8 mouse cellular contexts compared by ENCODE assay signal in genomic region chr19:12005376-12006360, GRCm38 (mm10). TPM values are rescaled to one million over a fixed set of nuclear protein-coding genes. Genes with fewer than 3 reads are reported as not detected.
DNase-seq lines count a peak whose midpoint lies in the region; ATAC-seq lines count a peak whose summit lies in the region.

No protein-coding gene starts in this region.

- H3K4me2 ChIP-seq in hindbrain, embryonic 15.5 days, result peak overlapping the region; percentile 82

- H3K27ac ChIP-seq in hindbrain, embryonic 15.5 days (replicated peaks), result peak overlapping the region; percentile 90

- H3K9me3 ChIP-seq in hindbrain, embryonic 15.5 days, result no peaks in the 10 kb centered on the region

- H3K9ac ChIP-seq in hindbrain, embryonic 15.5 days, result peak overlapping the region; percentile 62

- WGBS in hindbrain, embryonic 15.5 days, result under 1% methylated on average over 41 of the region's 41 CpGs

- DNase-seq in R1 (ENCODE audit: low read depth, low spot score), result peak; percentile 89
- peak; percentile 89 to 92 for DNase-seq in cerebellum, postnatal 36 days
- peak; percentile 94 to 95 for DNase-seq in frontal cortex, postnatal 36 days (ENCODE audit: low spot score in 2 of 2)
- peak; percentile 76 for DNase-seq in left cerebral cortex, adult 11 months (ENCODE audit: low spot score)
- DNase-seq in lung, postnatal 36 days, result peak; percentile 91
- peak; percentile 98 for DNase-seq in retina, embryonic 14.5 days (ENCODE audit: low spot score)
- DNase-seq in thymus, postnatal 36 days, result peak; percentile 80 to 81

- H3K4me3 ChIP-seq in hindbrain, embryonic 15.5 days, result peak overlapping the region; percentile 76

- no peaks in the 10 kb centered on the region for H3K27me3 ChIP-seq in hindbrain, embryonic 15.5 days

- H3K36me3 ChIP-seq in hindbrain, embryonic 15.5 days, result no peaks in the 10 kb centered on the region

- peaks cover 22% of the 10 kb centered on the region for H3K4me1 ChIP-seq in hindbrain, embryonic 15.5 days (replicated peaks)

- ATAC-seq in hindbrain, embryonic 15.5 days (ENCODE audit: low FRiP score, low read depth), result peak; percentile 76

RNA-seq across cellular contexts. Expression of gene Olfr1423, which starts 35.4 kb away (rescaled TPM):
- polyA plus RNA-seq in hindbrain, embryonic 15.5 days (2015; fragmentation: Nextera tagmentation; extraction: Ambion mirVana), result not detected in 2 replicates

RNA-seq across cellular contexts. Expression of gene Osbp, which starts 39.9 kb away (rescaled TPM):
- 3.4 and 3.7 TPM in 2 replicates for polyA plus RNA-seq in hindbrain, embryonic 15.5 days (2015; fragmentation: Nextera tagmentation; extraction: Ambion mirVana)

RNA-seq across cellular contexts. Expression of gene Olfr1424, which starts 56.8 kb away (rescaled TPM):
- not detected in 2 replicates for polyA plus RNA-seq in hindbrain, embryonic 15.5 days (2015; fragmentation: Nextera tagmentation; extraction: Ambion mirVana)

Comparison
In these comparisons a context has a peak if more than half of its experiments do, and no peak if none do; other contexts are left out.
1. Peak in every context shown above with its lines: DNase-seq, ATAC-seq, H3K4me3 ChIP-seq and H3K27ac ChIP-seq.